Mouse (Mus musculus) hindbrain, embryonic 11.5 days (tissue): ENCODE data around the gene Sgpp2. TPM values are rescaled to one million over a fixed set of nuclear protein-coding genes. Genes with fewer than 3 reads are reported as not detected.

Experiments used
- ATAC-seq: fragments of 200-750 bp; cut with Nextera tagmentation; 2 replicates; pipeline ENCODE4 v1.8.0; 2017; ENCODE audit warnings: mild to moderate bottlenecking, moderate TSS enrichment, moderate library complexity; ENCODE audit not compliant: low FRiP score
- DNase-seq: peaks from one replicate; pipeline ENCODE4 v3.0.0-alpha.2; 2015; ENCODE audit warnings: low spot score
- H3K27ac ChIP-seq: fragments of 300-500 bp; sonication (generic); 2 replicates; pipeline ENCODE4 v1.5.1; 2014; ENCODE audit warnings: mild to moderate bottlenecking, low read depth, low read length
- H3K27me3 ChIP-seq: fragments of 300-500 bp; sonication (generic); 2 replicates; pipeline ENCODE4 v1.6.1; 2014; ENCODE audit warnings: mild to moderate bottlenecking, low read length, moderate library complexity, mixed read lengths; ENCODE audit not compliant: control insufficient read depth, insufficient read depth
- H3K36me3 ChIP-seq: fragments of 300-500 bp; sonication (generic); 2 replicates; pipeline ENCODE4 v1.6.1; 2014; ENCODE audit warnings: mild to moderate bottlenecking, low read length, moderate library complexity, mixed read lengths; ENCODE audit not compliant: control insufficient read depth, insufficient read depth
- H3K4me1 ChIP-seq: fragments of 300-500 bp; sonication (generic); replicated peaks from 2 replicates; pipeline ENCODE4 v1.6.1; 2014; ENCODE audit warnings: low read length, mixed read lengths; ENCODE audit not compliant: control insufficient read depth, insufficient read depth
- H3K4me2 ChIP-seq: fragments of 300-500 bp; sonication (generic); replicated peaks from 2 replicates; pipeline ENCODE4 v1.6.1; 2014; ENCODE audit warnings: mild to moderate bottlenecking, low read depth, low read length
- H3K4me3 ChIP-seq: fragments of 300-500 bp; sonication (generic); 2 replicates; pipeline ENCODE4 v1.5.1; 2014; ENCODE audit warnings: low read depth, low read length
- H3K9ac ChIP-seq: fragments of 300-500 bp; sonication (generic); 2 replicates; pipeline ENCODE4 v1.6.1; 2014; ENCODE audit warnings: low read depth, low read length
- H3K9me3 ChIP-seq: fragments of 300-500 bp; sonication (generic); 2 replicates; pipeline ENCODE4 v1.6.1; 2016; ENCODE audit warnings: low read length; ENCODE audit not compliant: control insufficient read depth
- WGBS: fragments of 180-500 bp; shearing (Covaris S2); extraction: QIAGEN DNeasy Blood & Tissue Kit; methylation state at CpG from one replicate; pipeline ENCODE4 v1.1.7; 2014; 5-methylcytosine and 5-hydroxymethylcytosine counted together
- polyA plus RNA-seq: library from polyadenylated mRNA; unstranded; fragments of >200 nt; fragmentation: Nextera tagmentation; extraction: Ambion mirVana; gene quantifications from 2 replicates; pipeline ENCODE4 v1.2.1, GENCODE M21; 2014

Gene Sgpp2
- polyA plus RNA-seq, 1 experiment from 2014 or later: 1.6 TPM

- Histone ChIP-seq H3K9ac (no peak overlapping the region), H3K36me3 (no peaks in the 10 kb centered on the region), H3K27ac (no peak overlapping the region), H3K4me1 (peaks cover 4% of the 10 kb centered on the region; the same call in 1 of the 2 replicates), H3K4me2 (peak overlapping the region; percentile 93; the same call in 1 of the 2 replicates), H3K27me3 (peaks cover 11% of the 10 kb centered on the region), H3K9me3 (no peaks in the 10 kb centered on the region), H3K4me3 (no peak overlapping the region)
- ATAC-seq (no peak), DNase-seq (peak; percentile 33)
- 2% methylated on average over 7 of the region's 7 CpGs for WGBS
Observed at GRCm38 (mm10) chr1:78311482-78311881, 1.3 kb downstream of the Sgpp2 start.

GRCm38 (mm10) chr1:78312917-78313316 is 2.8 kb downstream of the Sgpp2 start:
- 77% methylated on average over 4 of the region's 4 CpGs for WGBS
- no peaks in the 10 kb centered on the region for H3K9me3 ChIP-seq

GRCm38 (mm10) chr1:78313961-78314360 is 3.8 kb downstream of the Sgpp2 start:
- 88% methylated on average over 4 of the region's 4 CpGs for WGBS
- H3K9ac ChIP-seq: no peak overlapping the region
- no peak for ATAC-seq
- no peak for DNase-seq
- peaks cover 11% of the 10 kb centered on the region; the same call in 1 of the 2 replicates for H3K27me3 ChIP-seq
- H3K27ac ChIP-seq: no peak overlapping the region
- no peaks in the 10 kb centered on the region for H3K9me3 ChIP-seq
- peaks cover 4% of the 10 kb centered on the region; the same call in 1 of the 2 replicates for H3K4me1 ChIP-seq
- no peak overlapping the region for H3K4me3 ChIP-seq
- H3K4me2 ChIP-seq: no peak overlapping the region
- H3K36me3 ChIP-seq: no peaks in the 10 kb centered on the region

More at GRCm38 (mm10) chr1:78312917-78313316, 2.8 kb downstream of the Sgpp2 start:
- H3K27me3 ChIP-seq: peaks cover 11% of the 10 kb centered on the region
- peaks cover 4% of the 10 kb centered on the region; the same call in 1 of the 2 replicates for H3K4me1 ChIP-seq
- no peaks in the 10 kb centered on the region for H3K36me3 ChIP-seq
- H3K4me3 ChIP-seq: no peak overlapping the region
- H3K27ac ChIP-seq: no peak overlapping the region
- DNase-seq (no peak), ATAC-seq (no peak)
- no peak overlapping the region for H3K9ac ChIP-seq
- no peak overlapping the region for H3K4me2 ChIP-seq

GRCm38 (mm10) chr1:78318089-78318760 is 8.1 kb downstream of the Sgpp2 start:
- Histone ChIP-seq H3K9ac (no peak overlapping the region), H3K4me1 (no peaks in the 10 kb centered on the region), H3K9me3 (no peaks in the 10 kb centered on the region), H3K27me3 (no peaks in the 10 kb centered on the region), H3K4me3 (no peak overlapping the region), H3K36me3 (no peaks in the 10 kb centered on the region), H3K4me2 (no peak overlapping the region), H3K27ac (no peak overlapping the region)
- WGBS: 89% methylated on average over 13 of the region's 13 CpGs
- no peak for ATAC-seq
- DNase-seq: no peak

GRCm38 (mm10) chr1:78320291-78320690 is 10.1 kb downstream of the Sgpp2 start:
- DNase-seq (no peak), ATAC-seq (no peak)
- Histone ChIP-seq H3K9me3 (no peaks in the 10 kb centered on the region), H3K27me3 (no peaks in the 10 kb centered on the region), H3K9ac (no peak overlapping the region), H3K36me3 (no peaks in the 10 kb centered on the region), H3K4me2 (no peak overlapping the region), H3K27ac (no peak overlapping the region), H3K4me1 (no peaks in the 10 kb centered on the region), H3K4me3 (no peak overlapping the region)
- WGBS: 91% methylated on average over 3 of the region's 3 CpGs

- DNase-seq (no peak), ATAC-seq (no peak)
- no peak overlapping the region for H3K27ac ChIP-seq
- H3K9ac ChIP-seq: no peak overlapping the region
- H3K9me3 ChIP-seq: no peaks in the 10 kb centered on the region
- H3K4me3 ChIP-seq: no peak overlapping the region
- H3K4me2 ChIP-seq: no peak overlapping the region
- H3K4me1 ChIP-seq: no peaks in the 10 kb centered on the region
- no peaks in the 10 kb centered on the region for H3K27me3 ChIP-seq
- no peaks in the 10 kb centered on the region for H3K36me3 ChIP-seq
- 52% methylated on average over 7 of the region's 7 CpGs for WGBS
Observed at GRCm38 (mm10) chr1:78322098-78322778, 12.1 kb downstream of the Sgpp2 start.

GRCm38 (mm10) chr1:78322844-78323243 is 12.7 kb downstream of the Sgpp2 start:
- Histone ChIP-seq H3K4me2 (no peak overlapping the region), H3K4me3 (no peak overlapping the region), H3K27me3 (no peaks in the 10 kb centered on the region), H3K27ac (no peak overlapping the region), H3K4me1 (no peaks in the 10 kb centered on the region), H3K9me3 (no peaks in the 10 kb centered on the region), H3K9ac (no peak overlapping the region), H3K36me3 (no peaks in the 10 kb centered on the region)
- DNase-seq (no peak), ATAC-seq (no peak)
- WGBS: 82% methylated on average over 8 of the region's 8 CpGs

GRCm38 (mm10) chr1:78324044-78324443 is 13.9 kb downstream of the Sgpp2 start:
- 86% methylated on average over 6 of the region's 6 CpGs for WGBS
- no peaks in the 10 kb centered on the region for H3K9me3 ChIP-seq

GRCm38 (mm10) chr1:78325851-78326250 is 15.7 kb downstream of the Sgpp2 start:
- WGBS: 88% methylated on average over 6 of the region's 6 CpGs
- H3K27me3 ChIP-seq: no peaks in the 10 kb centered on the region

More at GRCm38 (mm10) chr1:78324044-78324443, 13.9 kb downstream of the Sgpp2 start:
- no peak for ATAC-seq
- no peak overlapping the region for H3K4me3 ChIP-seq
- DNase-seq: no peak
- H3K9ac ChIP-seq: no peak overlapping the region
- H3K36me3 ChIP-seq: no peaks in the 10 kb centered on the region
- H3K27ac ChIP-seq: no peak overlapping the region
- no peak overlapping the region for H3K4me2 ChIP-seq
- H3K4me1 ChIP-seq: no peaks in the 10 kb centered on the region
- H3K27me3 ChIP-seq: no peaks in the 10 kb centered on the region

More at GRCm38 (mm10) chr1:78325851-78326250, 15.7 kb downstream of the Sgpp2 start:
- DNase-seq: no peak
- no peak for ATAC-seq
- Histone ChIP-seq H3K27ac (no peak overlapping the region), H3K4me1 (no peaks in the 10 kb centered on the region), H3K36me3 (no peaks in the 10 kb centered on the region), H3K9me3 (no peaks in the 10 kb centered on the region), H3K9ac (no peak overlapping the region), H3K4me3 (no peak overlapping the region), H3K4me2 (no peak overlapping the region)
